Mouse (Mus musculus): ENCODE data around the gene Foxp4.
A peak's percentile ranks its signal among the peaks of the same experiment; 100 is the strongest.

The Foxp4 gene

DNA sequence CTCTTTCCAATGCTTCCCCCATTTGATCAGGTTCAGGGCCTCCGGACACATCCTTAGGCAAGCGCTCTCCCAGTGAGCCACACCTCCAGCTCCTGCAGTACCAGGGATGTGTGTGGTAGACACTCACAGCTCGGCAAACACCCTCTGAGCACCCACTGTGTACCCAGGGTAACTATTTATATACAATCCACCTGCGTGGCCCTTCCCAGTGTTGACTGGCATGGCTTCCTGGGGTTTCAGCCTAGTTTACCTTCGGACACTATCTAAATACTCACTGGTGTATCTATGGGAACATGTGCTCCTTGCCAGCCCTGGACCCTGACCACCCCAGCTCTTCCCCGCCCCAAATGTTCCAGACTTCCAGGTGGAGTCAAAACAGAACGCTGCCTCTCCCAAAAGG, 34.7 kb downstream of the Foxp4 start:
- no peak for DNase-seq

DNA sequence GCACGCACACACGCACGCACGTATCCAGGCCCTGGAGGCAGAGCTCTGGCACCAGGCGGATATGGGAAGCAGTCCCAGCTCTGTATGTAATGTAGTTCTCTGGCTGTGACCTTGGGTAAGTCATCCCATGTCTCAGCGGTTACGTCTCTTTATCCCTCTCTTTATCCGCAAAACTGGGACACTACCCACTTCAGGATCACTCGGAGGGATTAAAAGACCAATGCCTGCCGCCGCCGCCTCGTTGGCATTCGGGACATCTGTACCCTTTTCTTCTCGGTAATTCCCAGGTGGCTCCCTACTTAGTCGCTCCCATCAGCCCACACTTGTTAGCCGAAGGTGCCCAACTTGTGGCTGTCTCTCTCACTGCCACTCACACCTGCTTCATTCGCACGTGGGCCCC, 35.2 kb downstream of the Foxp4 start:
- no peak for DNase-seq

DNA sequence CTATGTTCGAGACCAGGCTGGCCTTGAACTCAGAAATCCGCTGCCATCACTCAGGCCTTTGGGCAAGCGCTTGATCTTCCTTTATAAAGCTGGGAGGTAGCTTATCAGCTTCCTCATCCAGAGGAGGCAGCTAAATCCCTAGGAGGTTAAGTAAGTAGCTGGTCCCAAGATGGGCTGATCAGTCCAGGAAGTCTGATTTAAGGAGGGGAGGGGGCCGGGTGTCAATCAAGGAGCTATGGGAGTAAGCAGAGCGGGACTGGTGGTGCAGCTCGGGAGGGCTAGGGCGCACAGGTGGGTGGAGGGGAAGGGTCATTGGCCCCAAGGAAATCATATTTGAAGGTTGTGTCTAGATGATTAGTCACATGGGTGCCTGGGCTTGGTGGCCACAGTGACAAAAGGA, 35.8 kb downstream of the Foxp4 start:
- no peak for DNase-seq

DNA sequence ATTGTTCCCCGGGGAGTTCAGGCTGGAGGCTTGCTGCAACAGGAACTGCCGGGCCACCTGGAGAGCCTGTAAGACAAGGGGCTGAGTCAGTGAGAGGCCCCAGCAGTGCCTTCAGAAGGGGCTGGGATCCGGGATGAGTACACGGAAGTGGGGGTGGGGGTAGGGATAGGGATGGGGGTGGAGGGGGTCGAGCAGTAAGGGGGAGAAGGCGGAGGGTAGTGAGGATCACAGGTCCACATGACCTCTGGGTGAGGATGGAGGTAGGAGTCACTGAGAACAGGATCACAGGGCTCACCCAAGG, 36.3 kb downstream of the Foxp4 start:
- DNase-seq = no peak

DNA sequence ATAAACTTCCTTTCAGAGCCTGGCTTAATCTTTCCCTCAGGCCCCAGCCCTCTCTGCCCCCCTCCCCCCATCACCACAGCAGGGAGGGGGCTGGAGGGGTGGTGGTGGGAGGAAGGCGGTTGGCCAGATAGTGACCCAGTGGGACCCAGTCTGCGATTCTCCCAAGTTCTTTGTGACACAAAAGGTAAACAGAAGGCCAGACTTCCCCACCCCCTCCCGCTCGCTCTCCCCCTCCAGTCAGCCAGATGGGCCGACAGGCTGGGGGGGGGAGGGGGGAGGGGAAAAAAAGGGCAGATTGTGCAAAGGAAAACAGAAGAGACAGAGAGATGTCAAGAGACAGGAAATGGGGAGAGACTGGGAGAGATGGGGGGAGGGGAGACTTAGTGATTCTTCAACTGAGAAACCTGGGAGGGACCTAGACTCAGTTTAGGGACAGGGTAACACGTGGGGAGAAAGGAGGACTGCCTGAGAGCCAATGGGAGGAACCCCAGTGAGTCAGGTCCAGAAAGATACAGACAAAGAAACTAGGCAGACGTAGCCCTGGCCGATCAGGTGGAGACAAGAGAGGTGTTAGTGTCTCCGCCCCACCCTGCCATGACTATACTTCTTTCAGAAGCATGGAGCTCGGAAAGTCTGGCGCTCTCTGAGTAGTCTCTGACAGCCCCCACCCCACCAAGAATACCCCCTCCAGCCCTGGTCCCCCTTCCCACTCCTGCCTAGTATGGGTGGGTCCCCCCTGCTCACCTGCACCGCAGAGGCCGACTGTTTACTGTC, 36.9 kb downstream of the Foxp4 start:
- DNase-seq = no peak

DNA sequence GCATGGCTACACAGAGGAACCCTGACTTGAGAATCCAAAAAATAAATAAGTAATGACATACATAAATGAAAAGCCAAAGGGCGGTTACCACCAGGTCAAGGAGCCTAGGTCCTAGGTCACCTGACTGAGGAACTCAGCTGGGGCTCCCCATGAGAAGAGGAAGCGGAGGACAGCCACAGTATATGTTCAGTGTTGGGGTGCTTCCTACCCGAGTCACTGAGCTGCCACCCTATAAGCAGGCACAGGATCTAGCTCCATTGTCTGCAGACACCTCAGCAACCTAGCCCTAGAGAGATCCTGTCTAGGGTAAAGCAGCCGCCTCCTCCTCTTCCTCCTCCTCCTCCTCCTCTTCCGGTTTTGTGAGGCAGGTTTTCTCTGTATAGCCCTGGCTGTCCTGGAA, 41.3 kb downstream of the Foxp4 start:
- DNase-seq = no peak

DNA sequence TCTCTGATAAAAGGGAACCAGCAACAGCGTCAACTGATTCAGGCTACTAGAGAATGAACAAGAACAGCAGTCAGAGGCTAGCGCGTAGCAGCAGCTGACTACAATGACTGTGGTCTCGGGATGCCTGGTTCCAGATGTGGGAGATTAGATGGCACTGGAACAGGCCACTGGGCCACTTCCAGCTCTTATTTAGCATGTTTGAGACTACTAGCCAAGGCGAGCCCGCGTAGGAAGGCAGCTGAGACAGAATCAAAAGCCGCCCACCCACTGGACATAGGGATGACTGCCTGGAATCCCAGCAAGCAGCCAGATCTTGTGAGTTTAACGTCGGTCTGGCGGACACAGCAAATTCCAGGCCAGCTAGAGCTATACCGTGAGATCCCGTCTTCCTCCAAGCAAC, 43.1 kb downstream of the Foxp4 start:
- no peak for DNase-seq

DNA sequence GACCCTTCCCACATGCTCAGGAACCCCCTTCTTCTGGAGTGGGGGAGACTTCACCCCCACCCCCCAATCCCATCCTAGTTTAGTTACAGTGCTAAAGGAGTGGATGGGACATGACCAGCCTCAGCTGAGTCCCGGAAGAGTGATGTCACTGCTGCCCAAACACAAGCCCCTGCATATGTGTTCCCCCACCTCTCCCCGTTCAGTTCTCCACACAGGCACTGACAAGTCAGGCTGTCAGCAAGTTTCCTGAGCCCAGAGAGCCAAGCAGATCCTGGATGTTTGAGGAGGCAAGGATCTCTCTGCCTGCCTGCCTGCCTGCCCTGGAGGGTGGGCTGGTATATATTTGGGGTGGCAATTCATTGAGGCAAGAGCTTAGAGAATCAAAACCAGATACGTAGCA, 45.2 kb downstream of the Foxp4 start:
- no peak for DNase-seq

DNA sequence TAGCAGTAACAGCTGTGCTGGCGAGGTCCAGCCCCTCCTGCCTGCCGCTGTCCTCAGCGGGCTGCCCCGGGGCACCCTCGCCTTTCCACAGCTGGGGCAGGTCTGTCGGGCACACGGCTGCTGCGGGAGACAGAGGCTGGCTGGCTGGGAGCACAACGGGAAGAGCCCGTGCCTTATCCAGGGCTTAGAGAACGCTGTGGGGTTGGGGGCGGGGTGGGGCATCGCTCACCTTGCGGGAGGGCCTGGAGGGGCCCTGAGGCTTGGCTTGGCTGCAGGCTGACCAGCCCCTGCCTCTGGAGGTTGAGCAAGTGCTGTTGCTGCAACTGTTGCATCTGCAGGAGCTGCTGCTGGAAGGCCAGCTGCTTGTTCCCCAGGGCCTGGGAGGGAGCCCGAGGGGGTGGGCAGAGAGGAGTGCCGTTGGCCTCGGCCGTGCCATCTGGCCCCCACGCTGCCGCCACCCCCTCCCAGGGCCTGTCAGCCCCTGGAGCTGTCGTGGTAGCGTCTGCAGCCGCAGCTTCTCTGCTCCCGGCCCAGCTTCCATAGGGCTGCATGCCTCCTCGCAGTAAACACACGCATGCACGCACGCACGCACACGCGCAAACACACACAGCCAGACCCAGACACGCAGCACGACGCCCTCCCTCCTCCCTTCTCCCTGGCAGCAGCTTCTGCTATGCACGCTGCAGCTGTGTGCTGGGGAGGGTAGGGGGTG, 45.9 kb downstream of the Foxp4 start:
- no peak for DNase-seq

DNA sequence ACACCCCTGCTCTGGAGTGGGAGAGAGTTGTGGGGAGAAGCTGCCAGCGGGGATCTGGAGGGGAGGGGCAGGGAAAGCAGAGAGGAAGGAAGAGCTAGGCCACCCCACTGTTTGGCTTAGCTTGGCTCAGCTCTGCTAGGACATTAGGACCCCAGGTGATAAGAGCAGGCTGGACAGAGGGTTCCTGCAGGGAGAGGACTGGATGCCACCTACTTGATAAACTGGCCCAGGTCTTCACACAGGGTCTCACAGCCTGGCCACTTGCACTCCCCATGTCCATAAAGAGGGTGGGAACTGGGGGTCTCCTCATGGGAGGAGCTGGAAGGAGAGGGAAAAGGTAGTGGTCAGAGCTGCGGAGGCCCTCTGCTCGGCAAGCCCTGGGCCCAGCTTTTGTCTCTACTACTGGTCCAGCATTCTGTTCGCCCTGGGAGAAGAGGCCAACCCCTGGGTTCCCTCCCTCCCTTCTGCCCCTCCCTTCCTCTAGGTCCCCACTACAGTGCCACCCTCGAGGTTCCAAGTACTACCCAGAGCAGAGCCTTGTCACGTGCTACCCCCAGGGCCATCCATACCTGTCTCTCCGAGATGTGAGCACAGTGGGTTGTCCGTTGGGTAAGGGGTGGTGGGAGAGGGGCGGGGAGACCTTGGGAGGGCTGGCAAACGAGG, 46.6 kb downstream of the Foxp4 start:
- DNase-seq = no peak

DNA sequence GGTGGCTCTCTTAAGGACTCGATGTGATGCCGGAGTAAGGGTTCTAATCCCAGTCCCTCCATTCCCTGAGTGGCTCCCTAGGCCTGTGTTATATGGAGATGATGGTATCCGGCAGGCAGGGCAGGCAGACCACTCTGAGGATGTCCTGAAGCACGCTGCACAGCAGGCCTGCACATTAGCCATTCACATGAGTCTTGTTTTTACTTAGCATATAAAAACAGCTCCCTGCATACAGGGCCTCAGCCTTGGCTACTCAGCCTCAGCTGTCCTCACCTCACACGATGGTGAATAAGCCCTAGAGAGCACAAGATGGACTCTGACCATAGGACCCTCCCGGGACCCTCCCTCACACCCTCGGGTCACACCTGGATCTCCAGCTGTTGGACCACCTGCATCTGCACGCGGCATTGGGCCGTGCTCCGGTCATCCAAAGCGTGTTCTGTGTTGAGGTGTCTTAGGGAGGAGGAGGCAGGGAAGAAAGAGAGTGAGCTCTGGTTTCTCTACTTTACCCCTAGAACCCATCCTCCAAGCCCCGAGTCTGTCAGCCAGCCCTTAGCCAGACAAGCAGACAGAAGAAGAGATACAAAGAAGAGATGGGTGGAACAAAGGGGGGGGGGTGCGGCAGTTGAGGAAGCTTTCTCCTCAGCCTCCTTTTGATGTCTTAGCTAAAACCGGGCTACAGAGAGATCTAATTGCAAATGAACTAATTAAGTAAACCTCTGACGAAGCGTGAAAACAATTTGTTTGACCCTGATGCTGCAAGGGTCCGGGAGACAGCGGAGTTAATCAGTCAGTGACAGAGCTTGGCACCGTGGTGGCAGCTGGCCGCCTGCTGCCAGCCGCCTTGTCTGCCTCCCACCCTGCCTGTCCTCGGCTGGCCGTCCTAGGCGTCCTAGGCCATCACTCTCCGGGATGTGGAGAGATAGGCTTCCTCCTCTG, 47.4 kb downstream of the Foxp4 start:
- DNase-seq = no peak

DNA sequence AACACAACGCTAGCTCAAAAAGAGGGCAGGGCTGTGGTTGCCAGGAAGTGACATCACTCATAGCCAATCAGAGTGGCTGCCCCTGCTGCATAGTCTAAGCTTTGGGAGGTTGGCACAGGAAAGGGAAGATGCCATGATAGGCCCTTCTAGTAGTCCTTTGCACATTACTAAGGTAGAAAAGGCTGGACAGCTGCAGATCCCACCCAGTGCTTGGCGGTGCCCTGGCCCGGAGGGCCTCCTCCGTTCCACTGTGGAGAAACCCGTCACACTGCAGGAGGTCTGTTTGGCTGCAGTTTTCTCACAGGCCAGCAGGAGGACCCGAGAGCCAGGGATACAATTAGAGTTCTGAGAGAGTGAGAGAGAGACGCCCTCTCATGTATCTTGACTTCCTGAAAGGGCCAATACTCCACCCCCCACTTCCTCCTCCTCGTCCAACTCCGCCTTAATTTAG, 51.1 kb downstream of the Foxp4 start:
- peak; percentile 79 to 88 for DNase-seq

DNA sequence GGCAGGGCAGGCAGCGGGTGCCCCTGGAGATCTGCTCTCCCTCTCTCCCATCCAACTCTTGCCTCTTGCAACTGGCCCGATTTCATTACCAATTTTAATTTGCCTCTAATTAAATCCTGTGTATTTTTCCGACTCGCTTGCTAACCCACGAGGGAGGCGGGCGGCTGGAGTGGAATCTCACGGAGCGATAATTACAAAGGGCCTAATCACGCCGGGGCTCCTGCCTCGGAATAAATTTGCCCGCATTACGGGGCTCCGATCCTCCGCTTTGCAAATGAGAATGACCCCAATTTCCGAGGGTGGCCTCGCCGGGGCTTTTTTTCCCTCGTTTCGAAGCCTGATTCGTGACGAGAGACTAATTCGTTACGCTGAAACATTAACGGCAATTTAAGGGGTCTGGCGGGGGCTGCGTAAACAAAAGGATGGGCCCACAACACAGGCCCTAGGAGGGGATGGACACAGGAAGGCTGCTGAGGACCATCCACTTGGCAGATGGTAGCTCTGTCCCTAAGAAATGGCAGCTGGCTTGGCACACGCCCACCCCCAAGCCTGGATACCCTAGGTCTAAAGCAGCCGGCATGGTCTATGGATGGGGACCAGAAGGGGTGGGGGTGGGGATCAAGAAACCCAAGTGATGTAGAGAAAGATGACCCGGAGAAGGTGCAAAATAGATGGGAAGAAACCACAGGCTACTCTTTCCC, 52.0 kb downstream of the Foxp4 start:
- DNase-seq = no peak

DNA sequence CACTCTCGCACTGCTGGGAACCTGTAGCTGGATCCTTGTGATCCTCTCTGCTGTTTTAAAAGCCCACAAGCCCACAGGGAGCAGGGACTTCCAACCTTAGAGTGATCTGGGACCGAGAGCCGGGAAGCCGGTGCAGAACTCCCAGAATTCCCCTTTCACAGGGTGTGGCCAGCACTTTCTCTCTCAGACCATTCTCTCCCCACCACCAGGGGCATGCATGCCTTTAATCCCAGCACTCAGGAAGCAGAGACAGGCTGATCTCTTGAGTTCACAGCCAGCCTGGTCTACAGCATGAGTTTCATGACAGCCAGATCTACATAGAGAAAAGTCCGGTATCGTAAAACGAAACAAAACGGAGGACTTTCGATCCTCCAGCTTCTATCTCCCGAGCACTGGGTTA, 54.6 kb downstream of the Foxp4 start:
- no peak for DNase-seq

DNA sequence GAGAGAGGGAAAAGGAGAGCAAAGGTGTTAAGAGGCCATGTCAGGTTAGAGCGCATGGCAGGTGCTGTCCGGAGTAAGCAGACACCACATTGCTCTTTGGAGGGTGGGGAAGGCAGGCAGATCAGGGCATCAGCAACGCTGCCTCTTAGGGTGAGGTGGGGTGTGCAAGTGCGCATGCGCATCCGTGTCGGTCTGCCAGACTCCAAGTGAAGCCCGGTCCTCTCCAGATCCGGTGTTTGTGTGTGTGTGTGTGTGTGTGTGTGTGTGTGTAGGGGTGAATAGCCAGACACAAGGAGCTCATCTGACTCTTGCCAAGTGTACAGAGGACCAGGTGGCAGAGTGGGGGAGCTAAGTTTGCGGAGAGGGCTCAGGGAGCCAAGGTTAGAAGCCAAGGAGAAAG, 58.4 kb downstream of the Foxp4 start:
- DNase-seq = no peak

DNA sequence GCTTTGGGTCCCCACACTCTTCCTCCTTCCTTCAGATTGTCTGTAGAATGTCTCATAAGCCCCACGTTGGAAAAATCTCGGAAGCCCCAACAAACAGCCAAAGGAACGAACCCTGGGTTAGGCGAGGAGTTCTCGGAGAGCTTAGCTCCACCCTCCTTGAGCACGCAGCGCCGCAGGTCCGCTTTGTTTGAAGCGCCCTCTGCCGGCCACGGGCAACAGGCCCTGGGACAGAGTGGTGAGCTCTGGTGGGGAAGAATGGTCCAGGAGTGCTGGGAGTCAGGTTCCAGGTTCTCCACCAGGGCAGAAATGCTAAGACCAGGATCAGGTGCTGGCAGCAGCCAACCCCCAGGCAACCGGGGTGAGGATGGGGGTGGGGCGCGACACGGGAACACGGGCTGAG, 59.9 kb downstream of the Foxp4 start:
- DNase-seq = peak; percentile 67 to 86

DNA sequence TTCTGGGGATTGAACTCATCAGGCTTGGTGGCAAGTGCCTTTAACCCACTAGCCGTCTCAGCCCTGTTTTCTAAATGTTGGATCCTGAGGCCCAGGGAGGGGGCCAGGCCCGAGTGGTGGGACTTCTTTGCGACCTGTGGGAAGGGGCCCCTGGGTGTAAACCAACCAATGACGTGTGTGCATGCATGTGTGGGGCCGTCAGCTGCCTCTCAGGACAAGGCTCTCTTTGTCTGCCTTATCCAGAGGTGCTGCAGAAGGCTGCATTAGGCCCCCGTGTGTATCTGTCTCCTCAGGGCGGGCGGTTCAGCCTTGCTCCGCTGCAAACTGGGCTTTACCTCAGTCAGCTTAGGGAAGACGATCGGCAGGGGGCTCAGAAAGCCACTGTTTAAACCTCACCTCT, 61.0 kb downstream of the Foxp4 start:
- no peak for DNase-seq

DNA sequence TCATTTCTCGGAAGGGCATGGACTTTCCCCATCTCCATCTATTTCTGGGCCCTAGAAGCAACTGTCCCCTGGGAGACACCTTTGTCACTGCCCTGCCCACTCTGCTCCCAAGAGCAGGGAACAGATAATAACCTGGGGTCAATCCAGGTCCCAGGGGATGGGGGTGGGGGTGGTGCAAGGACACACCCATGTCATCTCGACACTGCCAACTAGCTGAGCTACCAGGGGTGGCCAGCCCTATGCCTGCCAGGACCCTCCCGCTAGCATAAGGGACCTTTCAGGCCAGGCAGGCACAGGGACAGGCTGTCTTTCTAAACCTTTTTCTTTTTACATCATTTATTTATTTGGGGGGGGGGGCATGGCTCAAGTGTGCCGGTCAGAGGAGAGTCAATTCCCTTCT, 61.4 kb downstream of the Foxp4 start:
- DNase-seq = no peak

DNA sequence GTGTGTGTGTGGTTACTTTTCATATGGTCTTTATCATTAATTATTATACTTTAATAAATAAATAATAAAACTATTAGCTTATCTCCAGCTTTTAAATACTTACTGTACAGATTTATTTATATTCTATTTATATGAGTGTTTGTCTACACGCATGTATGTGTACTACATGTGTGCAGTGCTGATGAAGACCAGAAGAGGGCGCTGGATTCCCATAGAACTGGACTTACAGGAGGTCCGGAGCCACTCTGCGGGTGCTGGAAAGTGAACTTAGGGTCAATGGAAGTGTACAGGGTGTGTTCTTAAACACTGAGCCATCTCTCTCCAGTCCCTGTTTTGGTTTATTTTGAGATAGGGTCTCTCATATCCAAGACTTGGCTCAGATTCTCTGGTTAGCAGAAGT, 68.9 kb downstream of the Foxp4 start:
- DNase-seq = no peak

DNA sequence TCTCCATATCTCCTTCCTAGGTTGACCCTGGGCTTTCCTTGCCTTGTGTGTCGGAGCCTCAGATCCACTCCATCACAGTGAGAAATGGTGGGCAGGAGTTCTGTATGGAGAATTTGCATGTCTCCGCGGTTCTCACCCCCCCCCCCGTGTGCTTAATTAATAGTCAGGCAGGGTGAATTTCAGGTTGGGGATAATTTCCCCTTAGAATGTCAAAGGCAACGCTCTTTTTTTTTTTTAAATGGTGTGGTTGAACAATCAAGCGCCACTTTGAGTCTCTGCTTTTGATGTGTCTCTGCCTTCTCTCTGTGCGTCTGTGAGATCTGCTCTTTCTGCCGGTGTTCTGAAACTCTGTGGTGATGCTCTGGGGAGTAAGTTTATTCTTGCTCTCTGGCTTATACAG, 69.5 kb downstream of the Foxp4 start:
- no peak for DNase-seq

DNA sequence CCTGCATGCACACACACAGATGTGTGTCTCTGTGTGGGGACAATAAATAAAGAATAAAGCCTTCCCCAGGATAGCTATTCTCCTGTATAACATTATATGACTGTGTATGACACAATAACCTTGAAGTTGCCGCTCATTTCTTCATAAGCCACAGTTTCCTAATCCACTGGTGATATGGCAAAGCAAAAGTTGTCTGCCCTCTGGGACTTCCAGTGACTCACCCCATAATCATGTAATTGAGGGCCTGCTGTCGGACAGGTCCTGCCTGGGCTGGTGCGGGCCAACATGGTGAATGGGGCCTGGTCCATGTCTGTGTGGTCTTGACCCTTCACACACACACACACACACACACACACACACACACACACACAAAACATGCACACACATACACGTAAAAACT, 70.7 kb downstream of the Foxp4 start:
- no peak for DNase-seq

DNA sequence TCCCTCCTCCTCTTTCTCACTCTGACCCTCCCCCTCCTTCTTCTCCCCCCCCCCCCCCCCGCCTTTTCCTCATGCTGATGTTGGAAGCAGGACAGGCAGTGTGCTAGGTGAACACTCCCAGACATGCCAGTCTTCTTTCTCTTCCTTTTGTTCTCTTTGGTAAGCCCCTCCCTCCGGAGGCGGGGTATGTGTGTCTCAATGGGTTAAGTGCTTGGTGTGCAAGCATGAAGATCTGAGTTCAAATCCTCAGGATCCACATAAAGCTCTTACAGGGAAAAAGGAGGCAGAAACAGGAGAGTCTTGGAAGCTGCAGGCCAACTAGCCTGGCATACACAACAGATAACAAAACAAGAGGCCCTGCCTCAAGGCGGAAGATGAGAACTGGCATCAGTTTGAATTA, 71.1 kb downstream of the Foxp4 start:
- DNase-seq = no peak
